Mouse (Mus musculus) mouse trophoblast stem cell (cell line): ENCODE results near the gene Scaf1.

ENCODE experiments used
- in situ Hi-C, 2 experiments: fragments of 300-500 bp; cut with MseI, MboI; formaldehyde crosslinking; loops; 2 replicates in 1 of 2; 3 replicates in 1 of 2; pipeline ENCODE4 v1.15.1; 2025

The Scaf1 gene

DNA sequence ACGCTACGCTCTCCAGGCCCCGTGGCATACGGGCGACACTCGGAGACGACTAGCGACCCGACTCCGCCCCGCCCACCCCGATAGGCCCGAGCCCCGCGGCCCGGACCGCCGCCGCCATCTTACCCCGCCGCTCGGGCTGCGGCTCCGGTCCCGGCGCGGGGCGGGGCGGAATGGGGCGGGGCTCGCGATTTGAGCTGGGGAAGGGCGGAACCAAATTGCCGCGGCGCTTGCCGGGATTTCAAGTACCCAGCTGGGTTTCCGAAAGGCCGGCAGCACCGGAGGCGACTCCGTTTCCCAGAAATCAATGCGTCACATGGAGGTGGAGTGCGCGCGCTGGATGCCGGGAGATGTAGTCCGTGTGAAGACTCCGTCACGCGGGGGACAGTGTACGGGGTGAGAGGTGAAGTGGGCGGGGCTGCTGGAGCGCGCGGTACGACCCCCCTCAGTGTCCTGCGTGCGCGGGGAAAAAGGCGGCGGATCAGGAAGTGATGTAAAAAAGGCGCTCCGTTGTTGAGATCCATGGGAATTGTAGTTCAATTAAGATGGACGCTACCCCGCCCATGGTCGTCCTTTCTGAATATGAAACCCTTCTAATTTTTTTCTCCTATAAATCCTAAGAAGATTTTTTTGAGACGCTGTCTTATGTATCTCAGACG is at the start of gene Scaf1:
Gene Scaf1 (minus strand): TSS at position 407 of the 656 bp plus-strand sequence.
- in situ Hi-C loops = no loop called here

GRCm38 (mm10) chr7:45062239-45062835 is 46.2 kb upstream of the Scaf1 start, which contains the start of the genes Nosip and Prrg2:
Gene Nosip, plus strand, starts transcription at chr7:45062429.
Gene Prrg2, minus strand, starts transcription at chr7:45062677.
- in situ Hi-C loops = no loop called here

DNA sequence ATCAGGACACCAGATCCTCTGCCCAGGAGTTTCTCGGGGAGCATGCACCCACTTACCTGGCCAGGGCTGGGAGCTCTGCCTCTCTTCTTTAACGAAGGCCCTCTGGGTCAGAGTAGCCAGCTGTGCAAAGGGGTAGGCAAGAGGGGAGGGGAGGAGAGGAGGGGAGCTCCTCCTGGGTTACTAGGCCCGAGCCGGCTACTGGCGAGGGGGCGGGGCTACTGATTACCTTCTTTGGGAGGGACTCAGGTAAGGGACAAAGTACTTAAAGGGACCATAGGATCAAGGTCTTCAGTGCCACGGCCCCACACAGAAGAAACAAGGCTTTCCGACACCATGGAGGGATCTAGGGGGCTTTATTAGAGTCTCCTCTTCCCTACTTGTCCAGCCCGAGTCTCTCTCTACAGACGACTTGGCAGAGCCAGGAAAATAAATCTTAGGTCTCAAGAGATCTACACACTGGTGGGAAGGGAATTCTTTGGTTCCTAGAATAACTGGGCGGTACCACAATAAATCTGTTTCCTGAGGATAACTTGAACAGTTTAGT is 45.4 kb upstream of the Scaf1 start:
- in situ Hi-C loops = no loop called here

GRCm38 (mm10) chr7:45060632-45061122 is 44.5 kb upstream of the Scaf1 start:
- in situ Hi-C loops = no loop called here

DNA sequence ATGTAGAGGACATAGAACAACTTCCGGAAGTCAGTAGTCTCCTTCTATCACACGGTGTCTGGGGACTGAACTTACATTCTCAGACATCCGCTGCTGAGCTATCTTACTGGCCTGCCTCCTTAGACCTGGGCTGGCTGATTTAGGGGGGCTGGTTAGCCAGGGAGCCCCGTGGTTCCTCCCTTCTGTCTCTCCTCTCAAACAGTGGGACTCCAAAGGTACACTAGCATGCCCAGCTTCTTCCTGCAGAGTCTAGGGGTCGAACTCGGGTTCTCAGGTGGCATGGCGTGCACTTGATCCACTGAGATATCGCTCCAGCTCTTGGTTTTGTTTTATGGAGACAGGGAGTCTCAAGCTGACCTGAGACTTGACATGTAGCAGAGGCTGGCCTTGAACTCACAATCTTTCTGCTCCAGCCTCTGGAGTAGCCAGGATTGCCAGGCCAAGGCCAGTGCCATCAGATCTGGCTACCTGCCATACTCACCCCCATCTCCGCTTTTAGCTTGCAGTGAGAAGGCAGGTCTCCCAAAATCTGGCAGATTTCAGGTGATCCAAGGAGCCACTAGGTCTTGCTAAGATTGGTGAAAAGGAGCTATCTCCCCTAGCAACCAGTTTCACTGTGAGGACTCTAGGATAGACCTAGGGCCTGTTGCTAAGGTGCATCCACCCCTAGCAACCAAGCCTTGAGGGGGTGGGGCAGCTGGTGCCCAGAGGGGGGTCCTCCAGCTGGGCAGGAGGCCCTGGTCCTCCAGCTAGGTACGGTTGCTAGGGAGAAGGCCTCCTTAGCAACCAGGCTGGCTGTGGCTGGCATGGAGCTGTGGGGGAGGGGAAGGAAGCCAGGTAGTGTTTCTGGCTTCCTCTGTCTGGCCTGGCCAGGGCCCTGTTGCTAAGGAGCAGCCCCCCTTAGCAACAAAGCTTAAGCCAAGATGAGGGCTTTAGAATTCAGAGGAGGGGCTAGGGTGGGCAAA is 42.7 kb upstream of the Scaf1 start:
- in situ Hi-C loops = no loop called here

GRCm38 (mm10) chr7:45056972-45057348 is 40.8 kb upstream of the Scaf1 start:
- in situ Hi-C loops = no loop called here

GRCm38 (mm10) chr7:45056329-45056971 is 40.3 kb upstream of the Scaf1 start:
- in situ Hi-C loops = no loop called here

- in situ Hi-C loops = no loop called here
Observed at GRCm38 (mm10) chr7:45053931-45054510, 37.9 kb upstream of the Scaf1 start.

GRCm38 (mm10) chr7:45053117-45053930 is 37.2 kb upstream of the Scaf1 start:
- in situ Hi-C loops = no loop called here

DNA sequence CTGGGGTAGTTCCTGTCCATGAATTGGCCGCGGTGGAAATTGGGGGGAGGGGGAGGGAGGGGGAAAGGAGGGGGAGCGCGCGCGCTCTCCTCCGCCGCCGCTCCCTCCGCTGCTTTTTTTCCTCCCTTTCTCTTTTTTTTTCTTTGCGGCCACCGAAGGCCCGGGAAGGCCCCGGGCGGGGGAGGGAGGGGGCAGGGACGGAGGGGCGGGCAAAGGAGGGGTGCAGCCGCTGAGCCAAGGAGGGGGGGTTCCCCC is 36.6 kb upstream of the Scaf1 start, which contains the start of gene Prr12:
Gene Prr12 (minus strand): TSS at position 20 of the 255 bp plus-strand sequence.
- in situ Hi-C loops = no loop called here

DNA sequence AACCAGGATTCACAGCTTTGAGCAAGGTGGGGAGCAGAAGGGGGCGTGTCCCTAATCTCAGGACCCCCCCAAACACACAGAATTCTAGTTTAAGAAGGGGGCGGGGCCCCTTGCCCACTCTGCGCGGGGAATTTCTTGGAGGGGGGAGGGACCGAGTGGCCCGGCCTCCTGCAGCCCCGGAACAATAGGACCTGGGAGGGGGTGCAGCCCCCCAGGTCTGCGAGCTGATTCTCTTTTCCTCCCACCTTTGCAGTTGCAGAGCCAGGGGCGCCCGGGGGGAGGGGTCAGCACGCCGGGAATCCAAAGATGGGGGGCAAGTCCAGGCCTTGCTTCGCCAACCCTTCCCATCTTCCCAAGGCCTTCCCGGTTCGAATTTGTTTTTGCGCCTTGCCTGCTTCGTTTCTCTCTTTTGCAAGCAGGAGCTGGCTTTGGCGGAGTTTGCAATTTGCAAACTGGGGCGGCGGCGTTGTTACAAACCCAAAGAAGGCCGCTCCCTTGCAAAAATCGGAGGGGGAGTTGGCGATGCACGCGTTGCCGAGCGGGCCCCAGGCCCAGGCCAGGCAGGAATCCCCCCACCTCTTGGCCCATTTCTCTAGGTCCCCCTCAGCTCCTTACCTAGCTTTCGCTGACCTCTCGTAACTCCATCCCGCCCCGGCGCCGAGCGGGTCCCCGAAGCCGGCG is 36.2 kb upstream of the Scaf1 start:
- in situ Hi-C loops = no loop called here

DNA sequence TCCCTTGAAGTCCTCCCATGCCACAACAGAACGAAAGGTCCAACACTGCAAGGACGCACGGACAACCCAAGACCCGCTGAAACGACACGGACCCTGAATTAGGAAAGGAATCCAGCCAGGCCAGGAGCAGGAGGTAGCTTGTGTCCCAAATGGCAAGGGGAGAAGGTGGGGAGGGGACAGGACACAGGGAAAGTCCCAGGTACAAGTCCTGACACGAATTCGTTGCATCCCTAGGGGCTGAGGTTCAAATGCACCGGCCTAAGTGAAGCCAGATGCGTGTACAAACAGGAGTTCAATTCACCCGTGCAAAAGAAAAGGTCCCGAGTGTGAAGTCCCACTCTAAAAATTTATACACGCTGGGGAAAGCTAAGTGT is 35.4 kb upstream of the Scaf1 start:
- in situ Hi-C loops = no loop called here

DNA sequence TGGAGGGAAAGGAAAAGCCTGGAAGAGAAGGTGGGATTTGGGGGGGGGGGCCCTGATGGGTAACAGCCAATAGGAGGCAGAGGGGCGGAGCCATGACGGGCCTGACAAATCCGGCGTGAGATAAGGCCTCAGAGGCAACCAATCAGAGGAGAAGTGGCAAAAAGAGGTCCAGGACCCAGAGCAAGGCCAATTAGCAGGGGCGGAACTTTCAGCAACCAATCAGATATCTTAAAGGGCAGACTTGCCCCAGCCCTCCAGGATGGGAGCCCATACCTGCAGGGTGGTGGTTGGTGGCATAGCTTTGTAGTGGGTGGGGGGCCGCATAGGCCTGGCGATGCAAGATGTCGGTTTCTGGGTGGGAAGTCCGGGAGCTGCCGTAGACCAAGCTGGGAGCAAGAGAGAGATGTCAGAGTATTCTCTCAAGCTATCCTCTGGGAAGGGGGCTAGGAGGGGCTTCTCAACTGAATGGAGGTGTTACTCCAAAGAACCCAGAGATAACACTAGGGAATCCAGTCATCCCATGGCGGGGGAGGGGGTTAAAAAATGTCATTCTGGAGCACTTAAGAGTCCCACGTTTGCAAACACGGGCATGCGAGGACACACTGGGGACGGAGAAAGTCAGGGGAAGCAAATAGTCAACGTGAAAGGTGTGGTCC is 34.9 kb upstream of the Scaf1 start:
- in situ Hi-C loops = no loop called here

- in situ Hi-C loops = no loop called here
Observed at GRCm38 (mm10) chr7:45048923-45049657, 32.9 kb upstream of the Scaf1 start.

DNA sequence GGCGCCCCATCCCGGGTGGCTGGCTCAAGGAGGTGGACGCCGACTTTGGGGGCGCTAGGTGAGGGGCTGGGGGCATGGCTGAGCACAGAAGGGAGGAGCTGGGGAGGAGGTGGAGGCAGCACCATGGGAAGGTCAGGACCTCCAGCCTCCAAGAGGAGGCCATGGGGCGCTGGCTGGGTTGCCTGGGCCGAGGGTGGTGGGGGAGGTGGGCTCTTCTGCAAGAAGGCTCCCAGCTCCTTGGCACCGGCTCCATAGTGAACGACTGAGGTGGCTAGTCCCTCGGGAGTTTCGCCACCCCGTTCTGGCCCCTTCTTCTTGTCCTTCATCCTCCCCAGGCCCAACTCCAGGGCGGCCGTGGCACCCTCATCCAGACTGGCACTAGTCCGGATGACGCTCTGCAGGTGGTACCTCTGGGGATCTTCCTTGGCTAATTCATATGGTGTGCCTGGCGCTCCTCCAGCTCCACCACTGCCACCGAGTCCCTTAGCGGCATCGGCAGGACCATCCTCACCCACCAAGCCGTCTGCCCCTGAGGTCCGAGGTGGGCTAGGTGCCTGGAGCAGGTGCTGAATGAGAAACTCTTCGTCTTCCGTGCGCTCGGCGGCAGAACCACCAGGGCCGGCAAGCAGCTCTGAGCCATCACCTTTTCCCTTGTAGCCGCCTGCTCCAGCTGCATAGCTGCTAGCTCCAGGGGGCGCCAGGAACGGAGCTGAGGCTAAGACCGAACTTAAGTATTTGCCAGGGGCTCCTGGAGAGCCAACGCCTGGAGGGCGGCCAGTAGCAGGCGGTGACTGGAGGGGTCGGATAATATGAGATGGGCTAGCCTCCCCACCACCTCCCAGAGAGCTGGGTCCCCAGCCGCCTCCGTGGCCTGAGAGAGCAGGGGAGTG is 32.1 kb upstream of the Scaf1 start:
- in situ Hi-C loops = no loop called here

DNA sequence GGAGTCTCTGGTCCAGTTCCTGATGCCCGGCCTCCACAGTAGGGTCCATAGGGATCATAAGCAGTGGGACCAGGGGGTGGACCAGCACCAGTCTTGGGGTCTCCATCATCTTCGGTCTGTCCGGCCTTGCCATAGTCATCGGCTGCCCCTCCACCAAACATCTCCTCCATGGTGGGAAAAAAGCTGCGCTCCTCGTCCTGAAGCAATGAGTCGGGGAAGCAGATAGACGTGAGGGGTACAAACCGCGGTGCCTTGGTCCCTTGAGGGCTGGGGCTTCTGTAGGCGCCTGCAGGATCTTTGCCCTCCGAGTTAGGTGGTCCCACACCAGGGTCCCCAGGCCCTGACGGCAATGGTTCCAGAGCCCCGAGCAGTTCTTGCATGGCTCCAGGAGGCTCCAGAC is 31.3 kb upstream of the Scaf1 start:
- in situ Hi-C loops = no loop called here

GRCm38 (mm10) chr7:45046853-45047350 is 30.7 kb upstream of the Scaf1 start:
- in situ Hi-C loops = no loop called here
